Mouse (Mus musculus) R1 (cell line): ENCODE measurements at regions not wholly inside any gene's neighbourhood (a gene's known extent, or its start where the extent isn't known, plus 50 kb on each side); places are given as distances from the start of the nearest gene placed in this dataset.

ENCODE experiments used
- DNase-seq: peaks from one replicate; pipeline ENCODE4 v3.0.0-alpha.2; 2018; ENCODE audit warnings: low read depth, low spot score

GRCm38 (mm10) chr1:57573829-57574228 is 166.9 kb upstream of the Tyw5 start:
- DNase-seq = no peak

- DNase-seq = no peak
These were observed 167.6 kb upstream of the Tyw5 start for GRCm38 (mm10) chr1:57574530-57574929.

GRCm38 (mm10) chr1:57576066-57576753 is 169.3 kb upstream of the Tyw5 start:
- DNase-seq = no peak

GRCm38 (mm10) chr1:57579086-57579485 is 172.2 kb upstream of the Tyw5 start:
- no peak for DNase-seq

- no peak for DNase-seq
These were observed 180.0 kb upstream of the Spats2l start for GRCm38 (mm10) chr1:57593707-57594589.

- DNase-seq = no peak
These were observed 179.1 kb upstream of the Spats2l start for GRCm38 (mm10) chr1:57594815-57595214.

GRCm38 (mm10) chr1:57600951-57601350 is 173.0 kb upstream of the Spats2l start:
- DNase-seq = no peak

GRCm38 (mm10) chr1:57605525-57605924 is 168.4 kb upstream of the Spats2l start:
- no peak for DNase-seq

- no peak for DNase-seq
These were observed 167.8 kb upstream of the Spats2l start for GRCm38 (mm10) chr1:57606060-57606683.

GRCm38 (mm10) chr1:57607026-57607425 is 166.9 kb upstream of the Spats2l start:
- DNase-seq = peak; percentile 73

- peak; percentile 27 for DNase-seq
These were observed 166.1 kb upstream of the Spats2l start for GRCm38 (mm10) chr1:57607626-57608422.

GRCm38 (mm10) chr1:57608423-57608679 is 165.6 kb upstream of the Spats2l start:
- DNase-seq = no peak

- DNase-seq = no peak
These were observed 164.7 kb upstream of the Spats2l start for GRCm38 (mm10) chr1:57609307-57609706.

- DNase-seq = peak; percentile 56
These were observed 161.8 kb upstream of the Spats2l start for GRCm38 (mm10) chr1:57612171-57612570.

GRCm38 (mm10) chr1:57612931-57613804 is 160.8 kb upstream of the Spats2l start:
- DNase-seq = peak; percentile 22

- no peak for DNase-seq
These were observed 158.8 kb upstream of the Spats2l start for GRCm38 (mm10) chr1:57615155-57615554.

- no peak for DNase-seq
These were observed 156.6 kb upstream of the Spats2l start for GRCm38 (mm10) chr1:57617316-57617715.

GRCm38 (mm10) chr1:57622561-57622960 is 151.4 kb upstream of the Spats2l start:
- no peak for DNase-seq

GRCm38 (mm10) chr1:57633986-57634385 is 140.0 kb upstream of the Spats2l start:
- DNase-seq = no peak

GRCm38 (mm10) chr1:57642131-57642530 is 131.8 kb upstream of the Spats2l start:
- no peak for DNase-seq
